Mouse (Mus musculus) hindbrain, embryonic 15.5 days (tissue): ENCODE data around the gene Best2. TPM values are rescaled to one million over a fixed set of nuclear protein-coding genes. Genes with fewer than 3 reads are reported as not detected.
A peak's percentile ranks its signal among the peaks of the same experiment; 100 is the strongest.

Source experiments
- ATAC-seq: fragments of 200-750 bp; cut with Nextera tagmentation; 2 replicates; pipeline ENCODE4 v1.8.0; 2017; ENCODE audit warnings: low read depth, moderate number of reproducible peaks, moderate TSS enrichment; ENCODE audit not compliant: low FRiP score
- H3K27ac ChIP-seq: fragments of 300-500 bp; sonication (generic); replicated peaks from 2 replicates; pipeline ENCODE4 v1.5.1; 2015; ENCODE audit warnings: mild to moderate bottlenecking, inconsistent platforms
- H3K27me3 ChIP-seq: fragments of 300-500 bp; sonication (generic); 2 replicates; pipeline ENCODE4 v1.6.1; 2015; ENCODE audit warnings: control low read depth, inconsistent platforms
- H3K36me3 ChIP-seq: fragments of 300-500 bp; sonication (generic); 2 replicates; pipeline ENCODE4 v1.6.1; 2015; ENCODE audit warnings: control low read depth, inconsistent platforms
- H3K4me1 ChIP-seq: fragments of 300-500 bp; sonication (generic); replicated peaks from 2 replicates; pipeline ENCODE4 v1.6.1; 2015; ENCODE audit warnings: control low read depth, inconsistent platforms
- H3K4me2 ChIP-seq: fragments of 300-500 bp; sonication (generic); 2 replicates; pipeline ENCODE4 v1.6.1; 2015; ENCODE audit warnings: moderate library complexity, mild to moderate bottlenecking, inconsistent platforms
- H3K4me3 ChIP-seq: fragments of 300-500 bp; sonication (generic); 2 replicates; pipeline ENCODE4 v1.5.1; 2015; ENCODE audit warnings: mild to moderate bottlenecking, inconsistent platforms
- H3K9ac ChIP-seq: fragments of 300-500 bp; sonication (generic); 2 replicates; pipeline ENCODE4 v1.6.1; 2015; ENCODE audit warnings: inconsistent platforms
- H3K9me3 ChIP-seq: fragments of 300-500 bp; sonication (generic); 2 replicates; pipeline ENCODE4 v1.6.1; 2016; ENCODE audit warnings: control low read depth, inconsistent platforms
- WGBS: fragments of 180-500 bp; shearing (Covaris S2); methylation state at CpG from one replicate; pipeline ENCODE4 v1.1.7; 2015; 5-methylcytosine and 5-hydroxymethylcytosine counted together
- polyA plus RNA-seq: library from polyadenylated mRNA; unstranded; fragments of >200 nt; fragmentation: Nextera tagmentation; extraction: Ambion mirVana; gene quantifications from 2 replicates; pipeline ENCODE4 v1.2.1, GENCODE M21; 2015

Best2 gene
- polyA plus RNA-seq, 1 experiment from 2014 or later, result not detected

DNA sequence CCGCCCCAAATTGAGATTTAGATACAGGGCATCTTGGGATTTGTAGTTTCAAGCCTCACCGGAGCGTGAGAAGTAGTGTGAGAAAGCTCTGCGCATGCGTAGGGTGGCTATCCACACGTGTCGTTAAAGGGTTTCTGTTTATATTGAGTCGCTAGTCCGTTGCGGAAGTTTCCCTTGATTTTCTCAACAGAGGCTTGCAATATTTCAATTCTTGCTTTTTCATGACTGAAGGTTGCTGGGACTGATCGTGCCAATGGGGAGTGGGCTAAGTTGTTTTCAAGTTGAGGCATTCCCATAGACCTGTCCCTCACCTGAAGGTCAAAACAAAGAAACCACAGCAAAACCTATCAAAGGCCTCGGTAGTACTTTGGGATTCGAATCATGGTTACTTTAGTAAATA lies 20.4 kb upstream of the Best2 start:
- Histone ChIP-seq H3K4me3 (peak overlapping the region; percentile 87), H3K27ac (no peak overlapping the region), H3K9ac (no peak overlapping the region), H3K9me3 (no peaks in the 10 kb centered on the region), H3K4me2 (peak overlapping the region; percentile 94), H3K4me1 (peaks cover 33% of the 10 kb centered on the region), H3K27me3 (no peaks in the 10 kb centered on the region), H3K36me3 (peaks cover 33% of the 10 kb centered on the region)
- 7% methylated on average over 13 of the region's 13 CpGs for WGBS
- ATAC-seq, result no peak

DNA sequence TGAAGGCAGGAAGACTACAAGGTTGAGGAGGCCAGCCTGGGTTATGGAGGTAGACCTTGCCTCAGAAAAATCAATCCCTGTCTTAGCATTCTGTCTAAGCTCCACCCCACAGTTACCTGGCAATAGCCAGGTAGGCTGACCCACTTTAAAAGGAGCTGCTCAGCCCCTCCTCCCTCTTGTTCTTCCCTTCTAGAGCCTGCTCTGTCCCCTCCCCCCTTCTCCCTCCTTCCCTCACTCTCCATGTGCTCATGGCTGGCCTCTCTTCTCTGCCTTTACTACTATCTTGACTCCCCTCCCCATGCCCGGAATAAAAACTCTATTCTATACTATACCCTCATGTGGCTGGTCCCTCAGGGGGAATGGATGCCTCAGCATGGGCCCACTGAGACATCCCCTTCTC lies 19.5 kb upstream of the Best2 start:
- Histone ChIP-seq H3K9ac (no peak overlapping the region), H3K4me2 (no peak overlapping the region; the same call in 1 of the 2 replicates), H3K27ac (no peak overlapping the region), H3K4me3 (no peak overlapping the region), H3K9me3 (no peaks in the 10 kb centered on the region), H3K27me3 (no peaks in the 10 kb centered on the region), H3K36me3 (peaks cover 35% of the 10 kb centered on the region), H3K4me1 (peaks cover 32% of the 10 kb centered on the region)
- 52% methylated on average over 1 of the region's 1 CpGs for WGBS
- ATAC-seq, result no peak

DNA sequence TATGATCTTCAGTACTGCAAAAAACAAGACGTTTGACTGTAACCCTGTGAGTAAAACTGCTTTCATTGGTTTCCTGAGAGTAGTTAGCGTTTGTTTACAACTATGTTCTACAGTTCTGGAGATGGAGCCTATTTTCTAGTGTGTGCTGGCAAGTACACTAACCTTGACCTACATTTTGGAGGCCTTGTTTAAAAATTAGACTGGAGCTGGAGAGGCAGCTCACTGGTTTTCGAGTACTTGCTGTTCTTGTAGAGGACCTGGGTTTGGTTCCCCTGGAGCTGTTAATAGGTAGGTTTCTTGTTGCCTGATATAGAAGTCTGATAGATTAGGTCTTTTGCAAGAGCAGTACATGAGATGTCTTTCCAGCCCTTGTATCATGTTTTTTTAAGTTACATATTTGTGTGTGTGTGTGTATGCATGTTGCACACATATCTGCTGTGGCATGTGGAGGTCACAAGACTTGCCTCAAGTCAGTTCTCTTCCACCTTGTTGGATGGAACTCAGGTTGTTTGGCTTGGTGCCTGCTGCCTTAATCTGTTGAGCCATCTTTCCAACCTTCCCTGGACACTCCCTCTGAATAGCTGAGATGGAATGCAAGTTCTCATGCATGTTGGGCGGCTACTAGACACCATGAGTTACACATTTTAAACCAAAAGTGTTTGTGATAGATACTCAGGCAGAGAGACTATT lies 18.4 kb upstream of the Best2 start:
- Histone ChIP-seq H3K9ac (no peak overlapping the region), H3K4me1 (peaks cover 32% of the 10 kb centered on the region), H3K27ac (no peak overlapping the region), H3K27me3 (no peaks in the 10 kb centered on the region), H3K36me3 (peaks cover 35% of the 10 kb centered on the region), H3K4me3 (no peak overlapping the region), H3K9me3 (no peaks in the 10 kb centered on the region), H3K4me2 (no peak overlapping the region)
- no peak for ATAC-seq
- WGBS, result 91% methylated on average over 4 of the region's 4 CpGs

DNA sequence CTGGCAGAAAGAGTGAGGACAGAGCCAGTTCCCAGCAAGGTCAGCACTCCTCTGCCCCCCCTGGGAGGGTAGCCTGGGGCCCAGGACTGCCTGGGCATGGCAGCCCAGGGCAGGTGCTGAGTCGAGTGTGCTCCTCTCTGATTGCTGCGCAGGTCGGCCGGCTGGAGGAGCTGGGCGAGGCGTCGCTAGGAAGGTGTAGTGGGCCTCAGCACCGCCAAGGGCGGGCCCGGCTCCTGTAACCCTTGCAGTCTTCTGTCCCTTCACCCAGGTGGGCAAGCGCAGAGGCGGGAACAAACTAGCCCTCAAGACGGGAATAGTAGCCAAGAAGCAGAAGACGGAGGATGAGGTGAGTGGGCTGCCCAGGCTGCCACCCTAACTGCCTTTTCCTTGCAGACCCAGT lies 14.9 kb upstream of the Best2 start:
- ATAC-seq, result no peak
- peak overlapping the region; percentile 90; the same call in 1 of the 2 replicates for H3K4me2 ChIP-seq

DNA sequence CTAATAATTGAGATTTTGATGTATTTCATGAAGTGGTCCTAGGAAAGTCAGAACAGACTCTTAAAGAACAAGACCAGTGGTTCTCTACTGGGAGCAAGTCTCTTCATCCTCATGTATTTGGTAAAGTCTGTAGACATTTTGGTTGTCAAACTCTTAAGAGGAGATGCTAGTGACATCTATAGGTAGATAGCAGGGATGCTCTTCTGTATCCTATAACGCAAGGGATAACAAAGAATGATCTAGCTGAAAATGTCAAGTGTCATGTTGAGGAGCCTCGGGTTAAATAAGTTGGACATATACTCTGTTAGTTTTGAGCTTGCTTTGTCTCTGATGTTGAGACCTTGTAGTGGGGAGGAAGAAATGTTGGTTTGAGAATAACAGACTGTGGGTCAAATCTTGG lies 13.6 kb upstream of the Best2 start:
- Histone ChIP-seq H3K9me3 (no peaks in the 10 kb centered on the region), H3K4me2 (peak overlapping the region; percentile 90), H3K27ac (no peak overlapping the region), H3K36me3 (peaks cover 41% of the 10 kb centered on the region), H3K9ac (peak overlapping the region; percentile 99), H3K4me3 (peak overlapping the region; percentile 98), H3K27me3 (no peaks in the 10 kb centered on the region), H3K4me1 (peaks cover 41% of the 10 kb centered on the region)
- WGBS, result 19% methylated on average over 2 of the region's 2 CpGs
- ATAC-seq, result no peak

More for the DNA sequence above, 14.9 kb upstream of the Best2 start:
- Histone ChIP-seq H3K27ac (no peak overlapping the region), H3K36me3 (peaks cover 35% of the 10 kb centered on the region), H3K4me3 (peak overlapping the region; percentile 98; the same call in 1 of the 2 replicates), H3K9ac (no peak overlapping the region), H3K9me3 (no peaks in the 10 kb centered on the region), H3K4me1 (peaks cover 34% of the 10 kb centered on the region), H3K27me3 (no peaks in the 10 kb centered on the region)
- 92% methylated on average over 14 of the region's 14 CpGs for WGBS

DNA sequence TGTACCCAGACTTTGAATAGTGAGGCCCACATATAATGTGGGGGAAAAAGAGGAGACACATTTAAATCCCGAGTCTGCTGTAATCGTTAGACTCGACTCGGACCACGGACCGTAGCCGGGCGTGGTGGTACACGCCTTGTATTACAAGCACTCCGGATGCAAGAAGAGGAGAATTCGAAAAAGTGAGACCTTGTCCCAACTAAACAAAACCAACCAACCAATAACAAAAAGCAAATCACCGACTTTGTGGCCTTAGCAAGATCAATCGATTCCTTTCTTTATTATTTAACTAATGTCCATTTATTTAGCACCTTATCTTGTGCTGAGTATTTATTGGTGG lies 13.2 kb upstream of the Best2 start:
- peak overlapping the region; percentile 99 for H3K9ac ChIP-seq
- peak overlapping the region; percentile 90 for H3K4me2 ChIP-seq
- peak overlapping the region; percentile 94 for H3K27ac ChIP-seq
- peak overlapping the region; percentile 98 for H3K4me3 ChIP-seq
- no peak for ATAC-seq
- H3K4me1 ChIP-seq, result peaks cover 41% of the 10 kb centered on the region
- WGBS, result 1% methylated on average over 13 of the region's 13 CpGs
- no peaks in the 10 kb centered on the region for H3K27me3 ChIP-seq
- no peaks in the 10 kb centered on the region for H3K9me3 ChIP-seq
- H3K36me3 ChIP-seq, result peaks cover 37% of the 10 kb centered on the region

DNA sequence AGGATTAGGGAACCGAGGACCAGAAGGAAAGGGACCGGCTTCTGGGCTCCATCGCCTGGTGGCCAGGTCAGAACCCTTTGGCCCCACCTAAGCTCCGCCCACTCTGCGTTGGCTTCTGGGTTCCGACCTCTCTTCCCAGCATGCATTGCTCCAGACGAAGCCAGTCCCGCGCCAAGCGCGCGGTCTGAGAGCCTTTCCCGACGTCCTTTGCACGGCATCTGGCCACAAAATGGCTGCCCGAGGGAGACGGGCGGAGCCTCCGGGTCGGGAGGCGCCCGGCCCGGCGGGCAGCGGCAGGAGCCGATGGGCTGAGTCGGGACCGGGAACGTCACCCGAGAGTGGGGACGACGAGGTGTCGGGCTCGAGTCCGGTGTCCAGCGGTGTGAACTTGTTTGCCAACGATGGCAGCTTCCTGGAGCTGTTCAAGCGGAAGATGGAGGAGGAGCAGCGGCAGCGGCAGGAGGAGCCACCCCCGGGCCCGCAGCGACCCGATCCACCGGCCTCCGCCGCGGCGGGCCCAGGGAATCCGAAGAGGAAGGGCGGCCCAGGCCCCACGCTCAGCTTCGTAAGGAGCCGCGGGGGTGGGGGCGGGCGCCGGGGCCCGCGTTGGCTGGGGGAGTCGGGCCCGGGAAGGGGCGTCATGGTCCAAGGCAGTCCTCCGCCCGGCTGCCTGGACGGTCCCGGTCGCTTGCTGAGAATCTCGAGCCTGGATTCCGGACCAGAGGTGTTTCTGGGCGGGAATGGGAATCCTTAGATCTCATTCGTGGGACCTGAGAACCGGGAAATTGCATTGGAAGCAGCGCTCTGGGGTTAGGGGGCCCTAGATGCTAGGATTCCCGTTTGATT lies 12.6 kb upstream of the Best2 start, which contains the start of gene Trir:
Gene Trir, plus strand, starts transcription at position 154 of the 846 bp plus-strand sequence.
- Histone ChIP-seq H3K27ac (peak within 1 kb of the TSS; percentile 94), H3K4me3 (peak within 1 kb of the TSS; percentile 98), H3K4me1 (peaks cover 41% of the 10 kb centered on the region), H3K27me3 (no peaks in the 10 kb centered on the region), H3K36me3 (peaks cover 37% of the 10 kb centered on the region), H3K9ac (peak within 1 kb of the TSS; percentile 99), H3K9me3 (no peaks in the 10 kb centered on the region), H3K4me2 (peak within 1 kb of the TSS; percentile 90)
- ATAC-seq, result peak; percentile 75
- WGBS, result under 1% methylated on average over 68 of the region's 75 CpGs

DNA sequence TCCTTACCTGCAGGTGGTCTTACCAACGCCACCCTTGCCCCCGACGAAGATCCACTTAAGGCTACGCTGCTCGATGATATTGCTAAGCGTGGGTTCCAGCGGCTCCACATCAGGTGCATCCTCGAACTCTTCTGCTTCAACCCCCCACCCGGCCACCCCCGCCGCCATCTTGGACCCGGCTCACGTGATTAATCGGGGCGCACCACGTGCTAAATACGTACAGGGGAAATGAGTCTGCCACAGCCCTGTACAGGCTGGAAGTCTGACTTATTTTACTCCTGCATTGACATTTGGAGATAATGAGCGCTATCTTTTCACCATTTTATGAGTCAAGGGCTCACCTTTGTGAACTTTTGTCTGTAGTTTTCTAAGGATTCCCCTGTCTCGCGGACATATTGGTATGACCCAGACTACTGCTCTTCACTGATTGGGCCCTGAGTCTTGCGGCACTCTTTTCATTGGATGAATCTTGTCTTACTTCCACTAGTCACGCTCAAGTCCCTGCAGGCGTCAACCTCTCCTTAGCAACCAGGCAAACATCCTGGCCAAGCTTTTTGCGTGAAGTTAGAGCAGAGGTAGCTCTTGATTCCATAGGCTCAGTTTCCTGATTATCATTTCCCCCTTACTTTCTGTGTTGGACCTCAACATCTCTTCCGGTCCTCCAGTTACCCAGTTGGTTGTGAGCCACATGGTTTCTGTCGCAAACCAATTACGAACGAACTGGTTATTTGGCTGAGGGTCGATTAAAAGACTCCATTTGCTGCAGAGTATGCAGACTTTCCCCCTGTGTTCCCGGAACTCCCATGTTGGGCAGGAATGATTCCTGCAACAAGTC lies 11.0 kb upstream of the Best2 start, which contains the start of gene Asna1:
Gene Asna1, minus strand, starts transcription at position 184 of the 835 bp plus-strand sequence.
- WGBS, result 6% methylated on average over 30 of the region's 30 CpGs
- peak; percentile 89 for ATAC-seq

DNA sequence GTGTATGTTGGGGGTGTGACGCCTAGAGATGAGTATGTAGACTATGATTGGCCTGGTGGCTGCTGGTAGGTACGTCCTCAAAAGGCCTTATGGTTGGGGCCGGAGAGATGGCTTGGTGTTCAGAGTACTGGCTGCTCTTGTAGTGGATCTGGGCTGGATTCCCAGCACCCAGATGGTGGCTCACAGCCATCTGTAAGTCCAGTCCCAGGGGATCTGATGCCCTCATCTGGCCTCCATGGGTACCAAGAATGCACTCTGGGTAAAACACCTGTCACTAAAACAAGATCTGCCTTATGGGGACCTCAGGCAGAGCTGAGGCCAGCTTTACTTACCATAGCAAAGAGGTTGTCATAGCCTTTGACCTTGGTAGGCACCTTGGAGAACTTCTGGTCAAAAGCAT lies 9.5 kb upstream of the Best2 start:
- Histone ChIP-seq H3K4me3 (peak overlapping the region; percentile 98), H3K4me1 (peaks cover 36% of the 10 kb centered on the region), H3K36me3 (peaks cover 31% of the 10 kb centered on the region), H3K9me3 (no peaks in the 10 kb centered on the region), H3K9ac (no peak overlapping the region), H3K4me2 (peak overlapping the region; percentile 90), H3K27ac (no peak overlapping the region), H3K27me3 (no peaks in the 10 kb centered on the region)
- no peak for ATAC-seq
- 94% methylated on average over 3 of the region's 3 CpGs for WGBS

More for the DNA sequence above, 11.0 kb upstream of the Best2 start, which contains the start of gene Asna1:
- Histone ChIP-seq H3K4me2 (peak within 1 kb of the TSS; percentile 90), H3K27ac (peak within 1 kb of the TSS; percentile 77), H3K4me3 (peak within 1 kb of the TSS; percentile 98), H3K36me3 (peaks cover 28% of the 10 kb centered on the region), H3K27me3 (no peaks in the 10 kb centered on the region), H3K4me1 (peaks cover 41% of the 10 kb centered on the region), H3K9ac (peak within 1 kb of the TSS; percentile 79), H3K9me3 (no peaks in the 10 kb centered on the region)

DNA sequence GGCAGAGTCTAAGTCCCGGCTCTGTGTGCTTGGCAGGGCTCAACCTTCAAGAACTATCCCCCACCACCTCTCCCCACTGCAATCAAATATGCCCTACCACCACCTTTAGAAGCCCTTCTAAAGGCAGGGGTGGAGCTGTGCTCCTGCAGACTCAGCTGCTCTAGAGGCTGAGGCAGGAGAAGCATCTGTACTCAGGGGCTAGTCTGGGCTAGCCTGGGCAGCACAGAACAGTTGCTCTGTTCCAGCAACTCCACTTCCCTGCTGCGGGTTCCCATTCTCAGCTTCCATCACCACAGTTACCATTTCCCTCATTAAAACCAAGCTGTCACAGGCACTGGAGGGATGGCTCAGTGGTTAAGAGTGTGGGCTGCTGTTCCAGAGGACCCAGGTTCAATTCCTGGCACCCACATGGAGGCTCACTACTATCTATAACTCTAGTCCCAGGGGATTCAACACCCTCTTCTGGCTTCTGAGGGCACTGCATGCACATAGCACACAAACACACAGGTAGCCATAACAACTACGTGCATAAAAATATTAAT lies 7.3 kb upstream of the Best2 start:
- H3K9me3 ChIP-seq, result no peaks in the 10 kb centered on the region
- H3K36me3 ChIP-seq, result peaks cover 39% of the 10 kb centered on the region
- no peak overlapping the region for H3K27ac ChIP-seq
- ATAC-seq, result no peak
- H3K4me1 ChIP-seq, result peaks cover 23% of the 10 kb centered on the region
- WGBS, result 97% methylated on average over 3 of the region's 3 CpGs
- no peak overlapping the region for H3K9ac ChIP-seq
- no peaks in the 10 kb centered on the region for H3K27me3 ChIP-seq
- no peak overlapping the region for H3K4me2 ChIP-seq
- no peak overlapping the region for H3K4me3 ChIP-seq

DNA sequence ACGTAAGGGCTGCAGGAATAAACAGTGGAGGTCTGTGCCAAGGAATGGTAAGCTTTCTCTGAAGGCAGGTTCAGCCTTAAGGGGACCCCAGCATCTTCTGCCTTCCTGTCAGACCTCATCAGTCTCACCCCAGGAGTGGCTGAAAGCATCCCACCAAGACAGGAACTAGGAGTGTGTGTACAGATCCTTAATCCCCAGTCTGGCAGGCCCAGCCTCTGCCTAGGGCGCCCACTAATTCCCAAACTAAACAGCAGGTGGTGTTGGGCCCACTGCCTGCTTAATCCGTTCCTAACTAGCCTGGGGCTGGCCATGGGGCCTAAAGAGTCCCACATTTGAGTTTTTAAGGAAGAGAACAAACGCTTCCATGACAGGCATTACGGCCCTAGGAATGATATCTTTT lies 2.9 kb upstream of the Best2 start:
- peaks cover 17% of the 10 kb centered on the region for H3K27me3 ChIP-seq
- H3K27ac ChIP-seq, result no peak overlapping the region
- H3K4me3 ChIP-seq, result no peak overlapping the region
- no peak for ATAC-seq
- H3K9ac ChIP-seq, result no peak overlapping the region
- 51% methylated on average over 5 of the region's 5 CpGs for whole genome bisulfite sequencing
- peaks cover 7% of the 10 kb centered on the region for H3K4me1 ChIP-seq
- no peak overlapping the region for H3K4me2 ChIP-seq
- peaks cover 25% of the 10 kb centered on the region for H3K36me3 ChIP-seq
- H3K9me3 ChIP-seq, result no peaks in the 10 kb centered on the region
